Mouse (Mus musculus) cerebellum, adult 11-12 months (tissue): ENCODE data around the gene Zfp526.

Source experiments
- DNase-seq: peaks from one replicate; pipeline ENCODE4 v3.0.0; 2022

The Zfp526 gene

DNA sequence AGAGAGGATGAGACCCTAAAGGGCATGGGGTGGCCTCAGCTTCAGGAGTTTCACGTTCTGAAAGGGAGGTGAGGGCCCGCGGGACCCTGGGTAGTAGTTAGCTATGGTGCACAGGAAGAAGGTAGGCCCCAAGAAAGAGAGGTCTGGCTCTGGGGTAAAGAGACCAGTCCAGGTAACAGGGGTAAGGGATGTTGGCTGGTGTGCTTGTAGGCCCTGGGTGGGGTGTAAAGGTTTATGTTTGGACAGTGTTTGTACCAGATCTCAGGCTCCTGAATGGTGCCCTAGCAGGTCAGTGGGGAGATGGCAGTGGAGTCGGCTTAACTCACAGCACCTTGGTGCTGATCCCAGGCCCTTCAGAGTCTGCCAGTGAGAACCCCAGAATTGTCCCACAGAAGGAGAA lies 47.8 kb downstream of the Zfp526 start:
- DNase-seq, result peak; percentile 64

DNA sequence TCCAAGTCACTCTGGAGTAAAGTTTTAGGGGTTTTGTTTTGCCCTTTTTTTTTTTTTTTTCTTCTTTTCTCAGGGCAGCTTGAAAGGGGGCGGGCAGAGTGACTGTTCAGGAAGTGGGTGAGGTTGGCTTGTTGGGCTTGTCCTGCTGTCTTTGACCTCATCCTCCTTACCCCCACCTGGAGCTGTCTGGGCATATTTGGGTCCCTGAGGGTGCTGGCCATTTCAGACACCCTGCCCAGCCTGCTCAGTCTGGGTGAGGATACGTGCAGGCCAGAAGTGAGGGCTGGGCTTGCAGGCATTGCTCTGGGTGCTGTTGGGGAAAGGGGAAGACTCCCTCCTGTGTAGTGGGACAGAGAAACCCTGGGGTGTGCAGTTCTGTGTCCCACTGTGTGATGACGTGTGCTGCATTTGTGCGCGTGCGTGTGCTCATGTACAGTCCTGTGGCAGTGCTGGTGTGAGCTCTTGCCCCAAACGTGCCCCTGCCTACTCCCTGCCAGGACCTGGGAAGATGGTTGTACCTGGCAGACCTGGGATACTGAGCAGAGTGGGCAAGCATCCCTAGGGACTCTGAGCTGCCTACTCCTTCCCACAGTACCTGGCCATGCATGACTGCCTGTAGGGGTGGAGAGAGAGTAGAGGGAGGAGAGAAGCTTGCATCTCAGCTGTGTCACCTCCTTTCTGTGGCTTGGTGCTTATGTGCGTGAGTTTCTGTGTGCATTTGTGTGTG lies 48.5 kb downstream of the Zfp526 start:
- peak; percentile 71 for DNase-seq

DNA sequence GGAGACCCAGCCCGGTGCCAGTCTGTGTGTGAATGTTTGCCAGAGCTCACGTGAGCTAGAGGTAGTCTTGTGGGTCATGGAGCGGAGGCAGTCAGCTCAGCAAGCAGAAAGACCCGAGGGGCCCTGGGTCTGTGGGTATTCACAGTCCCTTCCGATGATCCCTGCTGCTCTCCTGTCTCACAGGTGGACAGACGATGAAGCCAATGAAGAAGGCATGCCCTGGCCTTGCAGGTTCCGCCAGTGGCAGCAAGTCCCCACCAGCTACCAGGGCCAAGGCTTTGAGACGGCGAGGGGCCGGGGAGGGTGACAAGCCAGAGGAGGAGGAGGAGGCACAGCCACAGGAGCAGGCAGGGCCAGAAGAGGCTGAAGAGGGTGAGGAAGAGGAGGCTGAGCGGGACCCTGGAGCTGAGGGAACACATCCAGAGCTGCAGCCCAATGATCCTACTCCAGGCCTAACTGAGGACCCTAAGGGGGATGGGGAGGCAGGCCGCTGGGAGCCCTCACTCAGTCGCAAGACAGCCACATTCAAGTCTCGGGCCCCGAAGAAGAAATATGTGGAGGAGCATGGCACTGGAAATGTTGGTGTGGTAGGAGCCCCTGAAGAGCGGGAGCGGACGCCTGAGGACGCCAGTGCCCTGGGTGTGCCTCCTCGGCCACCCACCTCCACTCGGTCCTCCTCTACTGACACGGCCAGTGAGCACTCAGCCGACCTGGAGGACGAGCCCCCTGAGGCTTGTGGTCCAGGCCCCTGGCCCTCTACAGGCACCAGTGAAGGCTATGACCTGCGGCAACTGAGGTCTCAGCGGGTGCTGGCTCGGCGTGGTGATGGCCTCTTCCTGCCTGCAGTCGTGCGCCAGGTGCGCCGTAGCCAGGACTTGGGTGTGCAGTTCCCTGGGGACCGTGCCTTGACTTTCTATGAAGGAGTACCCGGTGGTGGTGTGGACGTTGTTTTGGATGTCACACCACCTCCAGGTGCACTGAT lies 49.7 kb downstream of the Zfp526 start:
- DNase-seq, result peak; percentile 63

DNA sequence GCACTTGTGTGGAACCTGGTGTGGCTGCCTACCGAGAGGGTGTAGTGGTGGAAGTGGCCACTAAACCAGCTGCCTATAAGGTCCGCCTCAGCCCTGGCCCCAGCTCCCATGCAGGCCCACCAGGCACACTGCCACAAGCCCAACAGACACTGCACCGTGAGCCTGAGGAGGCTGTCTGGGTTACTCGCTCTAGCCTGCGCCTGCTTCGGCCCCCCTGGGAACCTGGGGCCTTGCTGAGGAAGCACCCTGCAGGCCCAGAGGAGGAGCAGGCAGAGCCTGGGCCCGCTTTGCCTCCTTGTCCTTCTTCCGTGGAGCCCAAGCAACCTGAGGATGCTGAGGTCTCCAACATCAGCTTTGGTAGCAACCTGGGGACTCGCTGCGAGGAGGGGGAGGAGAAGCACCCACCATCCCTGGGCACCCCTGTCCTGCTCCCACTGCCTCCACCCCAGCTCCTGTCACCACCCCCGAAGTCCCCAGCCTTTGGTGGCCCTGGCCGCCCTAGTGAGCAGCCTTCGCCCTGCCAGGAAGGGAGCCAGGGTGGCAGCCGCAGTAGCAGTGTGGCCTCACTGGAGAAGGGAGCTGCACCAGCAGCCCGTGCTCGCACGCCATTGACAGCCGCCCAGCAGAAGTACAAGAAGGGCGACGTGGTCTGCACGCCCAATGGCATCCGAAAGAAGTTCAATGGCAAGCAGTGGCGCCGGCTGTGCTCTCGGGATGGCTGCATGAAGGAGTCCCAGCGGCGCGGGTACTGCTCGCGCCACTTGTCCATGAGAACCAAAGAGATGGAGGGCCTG lies 50.6 kb downstream of the Zfp526 start:
- peak; percentile 54 for DNase-seq

DNA sequence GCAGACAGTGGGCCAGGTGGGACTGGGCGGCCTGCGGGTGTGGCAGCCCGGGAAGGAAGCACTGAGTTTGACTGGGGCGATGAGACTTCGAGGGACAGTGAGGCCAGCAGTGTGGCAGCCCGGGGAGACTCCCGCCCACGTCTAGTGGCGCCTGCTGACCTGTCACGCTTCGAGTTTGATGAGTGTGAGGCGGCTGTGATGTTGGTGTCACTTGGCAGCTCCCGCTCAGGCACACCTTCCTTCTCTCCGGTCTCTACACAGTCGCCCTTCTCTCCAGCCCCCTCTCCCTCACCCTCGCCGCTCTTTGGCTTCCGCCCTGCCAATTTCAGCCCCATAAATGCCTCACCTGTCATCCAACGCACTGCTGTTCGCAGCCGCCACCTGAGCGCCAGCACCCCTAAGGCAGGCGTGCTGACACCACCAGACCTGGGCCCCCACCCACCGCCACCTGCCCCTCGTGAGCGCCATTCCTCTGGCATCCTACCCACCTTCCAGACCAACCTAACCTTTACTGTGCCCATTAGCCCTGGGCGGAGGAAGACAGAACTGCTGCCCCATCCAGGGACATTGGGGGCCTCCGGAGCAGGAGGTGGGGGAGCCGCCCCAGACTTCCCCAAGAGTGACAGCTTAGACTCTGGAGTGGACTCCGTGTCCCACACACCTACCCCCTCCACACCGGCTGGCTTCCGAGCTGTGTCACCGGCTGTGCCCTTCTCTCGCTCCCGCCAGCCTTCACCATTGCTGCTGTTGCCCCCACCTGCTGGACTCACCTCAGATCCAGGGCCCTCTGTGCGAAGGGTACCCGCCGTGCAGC lies 51.4 kb downstream of the Zfp526 start:
- DNase-seq, result peak; percentile 65

DNA sequence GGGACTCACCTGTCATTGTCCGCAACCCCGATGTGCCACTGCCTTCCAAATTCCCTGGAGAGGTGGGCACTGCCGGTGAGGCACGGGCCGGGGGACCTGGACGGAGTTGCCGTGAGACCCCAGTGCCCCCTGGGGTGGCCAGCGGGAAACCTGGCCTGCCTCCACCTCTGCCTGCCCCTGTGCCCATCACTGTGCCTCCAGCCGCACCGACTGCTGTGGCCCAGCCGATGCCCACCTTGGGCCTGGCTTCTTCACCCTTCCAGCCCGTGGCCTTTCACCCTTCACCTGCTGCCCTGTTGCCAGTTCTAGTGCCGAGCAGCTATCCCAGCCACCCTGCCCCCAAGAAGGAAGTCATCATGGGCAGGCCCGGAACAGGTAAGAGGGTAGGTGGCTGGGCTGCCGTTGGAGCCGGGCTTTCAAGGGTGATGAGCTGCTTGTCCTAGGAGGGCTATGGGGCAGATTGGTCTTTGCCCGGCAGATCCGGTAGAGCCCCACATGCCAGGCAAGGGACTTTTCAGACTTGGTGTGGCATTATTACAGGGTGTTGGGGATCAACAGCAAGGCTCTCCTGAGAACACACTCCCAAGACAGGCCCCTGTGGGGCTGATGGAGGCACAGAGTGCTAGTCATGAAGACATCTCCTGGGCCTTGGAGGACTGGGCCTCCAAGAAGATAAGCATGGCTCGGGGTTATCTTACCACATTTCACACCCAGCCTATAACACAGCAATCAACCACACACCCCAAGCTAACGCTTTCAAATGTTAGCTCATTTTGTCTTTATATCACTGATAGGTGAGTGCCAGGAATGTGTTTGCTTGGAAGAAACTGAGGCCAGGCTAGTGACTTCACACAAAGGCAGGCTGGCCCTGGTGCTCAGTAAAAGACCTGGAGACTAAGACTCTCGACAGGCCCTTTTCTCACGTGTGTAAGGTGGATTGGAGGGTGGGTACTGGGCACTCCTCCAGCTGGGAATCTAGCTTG lies 52.3 kb downstream of the Zfp526 start:
- no peak for DNase-seq

DNA sequence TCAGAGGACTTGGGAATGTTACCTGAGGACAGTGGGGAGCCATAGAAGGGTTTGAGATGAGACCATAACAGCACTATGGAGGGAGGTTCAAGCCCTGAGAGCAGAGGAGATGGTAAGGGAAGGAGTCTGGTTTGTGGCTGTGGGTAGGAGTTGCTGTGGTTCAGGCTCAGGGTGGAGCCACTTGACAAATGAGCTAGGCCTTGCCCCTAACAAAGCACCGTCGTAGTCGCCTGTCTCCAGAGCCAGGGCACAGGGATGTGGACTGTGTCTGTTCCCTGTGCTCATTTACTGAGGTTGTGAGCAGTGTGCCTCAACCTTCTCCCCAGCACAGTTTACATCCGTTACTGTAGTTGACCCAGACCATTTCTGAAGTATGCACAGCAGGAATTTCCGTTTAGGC lies 53.3 kb downstream of the Zfp526 start:
- DNase-seq, result no peak

DNA sequence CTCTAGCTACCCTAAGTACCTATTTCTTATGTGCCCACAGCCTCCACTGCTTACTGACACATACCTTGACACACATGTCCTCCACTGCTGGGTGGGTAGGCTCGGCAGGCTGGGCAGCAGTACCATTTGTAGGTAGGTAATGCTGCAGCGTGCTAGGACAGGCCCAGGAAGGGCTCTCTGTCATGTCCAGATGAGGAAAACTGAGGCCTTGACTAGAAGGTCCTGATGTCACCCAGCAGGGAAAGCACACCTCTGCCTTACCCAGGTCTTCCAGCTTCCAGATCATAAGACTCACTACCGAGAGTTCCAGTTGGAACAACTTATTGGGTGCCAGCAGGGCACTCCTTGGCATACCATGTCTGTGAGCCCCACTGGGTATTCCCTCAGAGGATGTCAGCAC lies 53.8 kb downstream of the Zfp526 start:
- no peak for DNase-seq

DNA sequence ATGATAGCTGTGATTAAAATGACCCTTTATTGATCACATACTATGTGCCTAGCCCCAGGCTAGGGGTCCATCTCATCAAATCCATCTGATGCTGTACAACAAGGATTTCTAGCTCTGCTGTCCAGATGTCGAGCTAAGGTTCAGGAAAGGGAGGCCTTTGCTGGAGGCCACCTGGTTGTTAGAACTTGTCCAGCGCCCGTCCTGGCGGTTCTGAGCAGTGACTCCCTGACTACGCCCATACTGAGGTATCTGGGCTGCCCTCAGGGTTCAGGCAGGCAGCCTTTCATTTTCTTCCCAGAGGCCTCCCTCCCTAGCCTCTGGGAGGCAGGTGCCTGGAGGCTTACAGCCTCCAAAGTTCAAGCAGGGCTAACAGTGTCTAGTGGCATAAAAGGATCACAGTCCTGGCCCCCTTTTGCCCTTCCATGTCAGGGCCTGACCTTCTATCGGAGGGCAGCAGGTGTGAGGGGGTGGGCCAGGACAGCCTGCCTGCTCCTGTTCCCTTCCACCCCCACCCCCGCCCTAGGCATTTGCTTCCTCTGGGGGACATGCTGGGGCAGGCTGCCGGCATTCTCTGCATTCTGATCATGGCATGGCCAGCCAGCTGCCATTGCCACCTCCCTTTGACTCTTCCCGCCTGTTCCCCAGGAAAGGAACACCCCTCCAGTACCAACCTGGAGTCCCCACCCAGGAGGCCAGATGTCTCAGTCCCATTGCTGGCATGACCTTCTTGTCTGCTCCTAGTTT lies 54.5 kb downstream of the Zfp526 start:
- peak; percentile 47 for DNase-seq
